21 mouse cellular contexts compared by ENCODE assay signal in genomic region chr10:108350125-108351070, GRCm38 (mm10). TPM values are rescaled to one million over a fixed set of nuclear protein-coding genes. Genes with fewer than 3 reads are reported as not detected.
A peak's percentile ranks its signal among the peaks of the same experiment; 100 is the strongest.
DNase-seq lines count a peak whose midpoint lies in the region; ATAC-seq lines count a peak whose summit lies in the region.
"Had no signal": no experiment of that assay in that cellular context is flagged by ENCODE, and none has a peak within 500 bp of the region (broad histone marks: within the 10 kb centered on the region; RNA-seq: fewer than 3 reads in every experiment).

No protein-coding gene starts in this region.

- H3K4me2 ChIP-seq in kidney, embryonic 16.5 days (replicated peaks; ENCODE audit: low read depth, low read length) = no peak overlapping the region
- no peak overlapping the region for H3K4me2 ChIP-seq in limb, embryonic 13.5 days (replicated peaks)
- H3K4me2 ChIP-seq: embryonic facial prominence, embryonic 12.5 days; liver, embryonic 13.5 days; midbrain, embryonic 11.5 days had no signal

- no peaks in the 10 kb centered on the region for H3K27me3 ChIP-seq in kidney, embryonic 16.5 days (ENCODE audit: insufficient read depth, low read length)
- H3K27me3 ChIP-seq in limb, embryonic 13.5 days = no peaks in the 10 kb centered on the region; the same call in 1 of the 2 replicates
- H3K27me3 ChIP-seq: embryonic facial prominence, embryonic 12.5 days; liver, embryonic 13.5 days had no signal

- no peak overlapping the region for H3K9ac ChIP-seq in kidney, embryonic 16.5 days (replicated peaks; ENCODE audit: low read length)
- no peak overlapping the region for H3K9ac ChIP-seq in limb, embryonic 13.5 days
- H3K9ac ChIP-seq: embryonic facial prominence, embryonic 12.5 days; liver, embryonic 13.5 days had no signal

- intact Hi-C loops in heart, postnatal 10 days (cut with DNase I) = no loop called here

- peak; percentile 91 for ATAC-seq in kidney, embryonic 16.5 days (ENCODE audit: low FRiP score, low TSS enrichment)
- peak; percentile 67; the same call in 1 of the 2 replicates for ATAC-seq in limb, embryonic 13.5 days (ENCODE audit: low FRiP score, low read depth)
- ATAC-seq in erythroid progenitor cell, adult 5-6 weeks (replicated peaks; ENCODE audit: low FRiP score, poor library complexity, severe bottlenecking) = no peak
- ATAC-seq: activated CD4-positive, CD25-positive, alpha-beta regulatory T cell, adult 4 months; hindbrain, embryonic 16.5 days had no signal

- no peak overlapping the region for H3K4me3 ChIP-seq in kidney, embryonic 16.5 days (ENCODE audit: low read length)
- H3K4me3 ChIP-seq in limb, embryonic 13.5 days = no peak overlapping the region
- H3K4me3 ChIP-seq: embryonic facial prominence, embryonic 12.5 days; forebrain, embryonic 10.5 days; liver, embryonic 13.5 days had no signal

- H3K9me3 ChIP-seq in kidney, embryonic 16.5 days (ENCODE audit: low read length) = peaks cover 4% of the 10 kb centered on the region
- peaks cover 9% of the 10 kb centered on the region for H3K9me3 ChIP-seq in limb, embryonic 13.5 days
- H3K9me3 ChIP-seq: embryonic facial prominence, embryonic 12.5 days; liver, embryonic 13.5 days had no signal

- peaks cover 16% of the 10 kb centered on the region for H3K4me1 ChIP-seq in kidney, embryonic 16.5 days (ENCODE audit: insufficient read depth, low read length)
- H3K4me1 ChIP-seq in limb, embryonic 13.5 days = peaks cover 6% of the 10 kb centered on the region; the same call in 1 of the 2 replicates
- H3K4me1 ChIP-seq: embryonic facial prominence, embryonic 12.5 days; liver, embryonic 13.5 days had no signal

- DNase-seq in heart, adult 8-10 months (ENCODE audit: low spot score) = peak; percentile 7
- no peak for DNase-seq in heart, postnatal 10 days
- no peak for DNase-seq in kidney, postnatal 36 days
- DNase-seq in adipocyte (ENCODE audit: low spot score) = peak; percentile 9
- no peak for DNase-seq in cerebellum, postnatal 25 days
- DNase-seq: cerebellum, adult 18-20 months; heart, postnatal 14 days; liver, embryonic 13.5 days; lung, postnatal 4 days; retina, postnatal 1 day; thymus, postnatal 14 days had no signal

- peaks cover 8% of the 10 kb centered on the region for H3K36me3 ChIP-seq in kidney, embryonic 16.5 days (ENCODE audit: insufficient read depth, low read length)
- no peaks in the 10 kb centered on the region for H3K36me3 ChIP-seq in limb, embryonic 13.5 days
- H3K36me3 ChIP-seq: embryonic facial prominence, embryonic 12.5 days; liver, embryonic 13.5 days had no signal

- H3K27ac ChIP-seq in kidney, embryonic 16.5 days (ENCODE audit: low read length) = peak overlapping the region; percentile 83
- H3K27ac ChIP-seq in limb, embryonic 13.5 days = no peak overlapping the region
- H3K27ac ChIP-seq: embryonic facial prominence, embryonic 12.5 days; forebrain, embryonic 10.5 days; liver, embryonic 13.5 days had no signal

- 37% methylated on average over 9 of the region's 9 CpGs for WGBS in kidney, embryonic 16.5 days
- WGBS in limb, embryonic 13.5 days = 40% methylated on average over 9 of the region's 9 CpGs

RNA-seq across cellular contexts. Expression of gene Pawr, which starts 18.5 kb away (rescaled TPM):
- total RNA-seq in heart, adult 8-10 months (2022) = 1 to 10 TPM; 3.2 to 4.6 (median 4.1) TPM
- total RNA-seq in heart, postnatal 10 days (2021) = 1 to 10 TPM; 3.9 to 4.1 TPM
- 13.4 and 13.6 TPM in 2 replicates for polyA plus RNA-seq in kidney, embryonic 16.5 days (2015; fragmentation: Nextera tagmentation; extraction: Ambion mirVana)
- polyA plus RNA-seq in limb, embryonic 13.5 days (2015; fragmentation: Nextera tagmentation; extraction: Ambion mirVana) = 2.2 and 2.8 TPM in 2 replicates
- total RNA-seq in erythroid progenitor cell, adult 5-6 weeks (2015; ENCODE audit: low replicate concordance) = not detected in 2 replicates
- 0.77 TPM in 1 of 2 replicates, not detected in the other for total RNA-seq in erythroid progenitor cell, adult 5-6 weeks (2017; ENCODE audit: low replicate concordance)
- total RNA-seq: common myeloid progenitor, adult 5-6 weeks; neutrophil, adult 5-6 weeks had no signal
- polyA plus RNA-seq: activated CD4-positive, CD25-positive, alpha-beta regulatory T cell, adult 4 months had no signal

Comparison
In these comparisons a context has a peak if more than half of its experiments do, and no peak if none do; other contexts are left out.
1. DNase-seq: peak in heart, adult 8-10 months (single experiment) and adipocyte (single experiment); none in heart, postnatal 10 days (0 of 2), kidney, postnatal 36 days (0 of 2) and cerebellum, postnatal 25 days (0 of 2).